Mouse (Mus musculus) kidney, adult 2 months (tissue): Measurements from ENCODE around the gene Krtap3-2. TPM values are rescaled to one million over a fixed set of nuclear protein-coding genes. Genes with fewer than 3 reads are reported as not detected.

Experiments used
- DNase-seq: peaks from one replicate; pipeline ENCODE4 v3.0.0; 2021
- H3K27ac ChIP-seq: fragments of 200-500 bp; 2 replicates; pipeline ENCODE4 v1.5.1; 2012; ENCODE audit warnings: low read depth, low read length, control low read depth, inconsistent platforms; ENCODE audit not compliant: insufficient read depth
- H3K27me3 ChIP-seq: fragments of 200-500 bp; replicated peaks from 2 replicates; pipeline ENCODE4 v1.6.1; 2012; ENCODE audit warnings: mild to moderate bottlenecking, moderate library complexity, low read length, inconsistent platforms; ENCODE audit not compliant: control insufficient read depth, insufficient read depth
- H3K36me3 ChIP-seq: fragments of 200-500 bp; 2 replicates; pipeline ENCODE4 v1.6.1; 2012; ENCODE audit warnings: mild to moderate bottlenecking, moderate library complexity, low read length, inconsistent platforms; ENCODE audit not compliant: control insufficient read depth, insufficient read depth
- H3K4me1 ChIP-seq: fragments of 200-500 bp; 2 replicates; pipeline ENCODE4 v1.6.1; 2011; ENCODE audit warnings: low read length; ENCODE audit not compliant: control insufficient read depth, insufficient read depth
- H3K4me3 ChIP-seq: fragments of 200-500 bp; 2 replicates; pipeline ENCODE4 v1.5.1; 2011; ENCODE audit warnings: mild to moderate bottlenecking, low read depth, low read length, control low read depth; ENCODE audit not compliant: insufficient read depth
- CTCF ChIP-seq: fragments of 200-500 bp; conservative IDR thresholded peaks from 2 replicates; pipeline ENCODE4 v1.5.1; 2011; ENCODE audit warnings: low read depth, mild to moderate bottlenecking, control low read depth, low read length, moderate library complexity, mixed read lengths; ENCODE audit not compliant: insufficient read depth, insufficient read length
- POLR2A ChIP-seq: fragments of 200-500 bp; IDR thresholded peaks from one replicate; pipeline ENCODE4 v1.6.1; 2011; ENCODE audit warnings: low read depth, low read length, control low read depth
- WGBS: fragments of 180-500 bp; shearing (Covaris S2); methylation state at CpG from one replicate; pipeline ENCODE4 v1.1.7; 2018; 5-methylcytosine and 5-hydroxymethylcytosine counted together
- polyA plus RNA-seq: library from polyadenylated mRNA; depleted of rRNA; stranded (reverse); fragments of >200 nt; gene quantifications from 2 replicates; pipeline ENCODE4 v1.2.3, GENCODE M21; 2012

Krtap3-2 gene
- polyA plus RNA-seq, 1 experiment = not detected

DNA sequence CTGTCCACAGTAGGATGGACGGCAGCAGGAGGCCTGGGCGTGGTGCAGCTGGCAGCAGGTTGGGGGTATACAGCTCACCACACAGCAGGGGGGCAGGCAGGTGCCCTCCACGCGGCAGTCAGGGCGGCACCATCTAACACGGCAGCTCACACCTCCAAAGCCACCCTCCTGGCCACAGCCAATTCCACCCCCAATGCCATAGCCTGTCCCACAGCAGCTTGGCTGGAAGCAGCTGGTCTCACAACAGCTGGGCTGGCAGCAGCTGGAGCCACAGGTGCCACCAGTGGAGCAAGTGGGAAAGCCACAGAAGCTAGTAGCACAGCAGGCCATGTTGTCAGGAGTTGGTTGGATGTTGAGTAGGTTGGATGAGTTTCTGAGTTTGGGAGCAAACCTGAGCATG, 24.0 kb upstream of the Krtap3-2 start, which contains the start of gene Krtap1-5:
TSS of gene Krtap1-5 (minus strand) at position 381 of the 400 bp plus-strand sequence.
- Histone ChIP-seq H3K4me3 (no peak within 1 kb of the TSS), H3K27ac (no peak within 1 kb of the TSS), H3K36me3 (no peaks in the 10 kb centered on the region), H3K4me1 (no peaks in the 10 kb centered on the region), H3K27me3 (no peaks in the 10 kb centered on the region)
- DNase-seq = no peak
- 84% methylated on average over 6 of the region's 6 CpGs for WGBS
- TF ChIP-seq POLR2A = no peak
- no peak for TF ChIP-seq CTCF

- H3K4me1 ChIP-seq = no peaks in the 10 kb centered on the region
- no peak overlapping the region for H3K4me3 ChIP-seq
- 2% methylated on average over 7 of the region's 7 CpGs for WGBS
- TF ChIP-seq POLR2A (no peak), CTCF (peak; percentile 77)
- H3K36me3 ChIP-seq = no peaks in the 10 kb centered on the region
- H3K27me3 ChIP-seq = no peaks in the 10 kb centered on the region; the same call in 1 of the 2 replicates
- peak; percentile 59 for DNase-seq
- no peak overlapping the region for H3K27ac ChIP-seq
Measured at GRCm38 (mm10) chr11:99574106-99574505, 17.5 kb upstream of the Krtap3-2 start.

DNA sequence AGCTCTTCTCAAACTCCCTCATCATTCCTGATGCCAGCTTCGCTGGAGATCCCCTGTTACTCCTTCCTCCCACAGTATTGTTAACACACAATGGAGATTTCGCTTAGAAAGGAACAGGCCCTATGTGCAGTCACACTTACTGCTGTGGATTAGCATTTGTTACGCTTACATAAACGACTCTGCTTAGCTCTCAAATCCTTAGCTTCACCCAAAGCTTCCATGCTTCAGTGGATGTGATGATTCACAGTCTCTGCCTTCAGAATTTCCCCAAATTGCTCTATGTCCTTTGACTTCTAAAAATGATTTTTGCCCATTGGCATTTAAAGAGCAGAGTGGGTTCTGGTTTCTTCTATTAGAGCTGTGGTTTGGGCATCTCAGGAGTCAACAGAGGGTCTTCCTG, 16.5 kb upstream of the Krtap3-2 start:
- Histone ChIP-seq H3K4me3 (no peak overlapping the region), H3K4me1 (no peaks in the 10 kb centered on the region), H3K36me3 (no peaks in the 10 kb centered on the region), H3K27ac (no peak overlapping the region), H3K27me3 (no peaks in the 10 kb centered on the region; the same call in 1 of the 2 replicates)
- DNase-seq = no peak
- WGBS = 44% methylated on average over 4 of the region's 4 CpGs
- no peak for TF ChIP-seq CTCF
- TF ChIP-seq POLR2A = no peak

DNA sequence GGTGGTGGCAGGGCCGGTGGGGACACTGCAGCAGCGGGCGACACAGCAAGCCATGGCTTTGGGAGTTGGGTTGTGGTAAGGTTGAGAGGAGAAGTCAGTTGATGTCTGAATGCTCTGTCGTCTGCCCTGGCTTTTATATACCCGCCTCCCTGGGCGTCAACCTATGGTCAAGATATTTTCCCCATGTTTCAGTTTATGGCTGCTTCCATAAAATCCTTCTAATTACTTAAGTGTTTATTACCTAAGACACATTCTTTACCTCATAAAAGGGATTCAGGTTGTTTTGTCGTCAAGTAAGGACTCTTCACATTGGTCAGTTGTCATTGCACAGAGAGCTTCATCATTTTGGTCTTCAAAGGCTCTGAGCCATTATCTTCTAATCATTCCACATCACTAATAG, 9.9 kb upstream of the Krtap3-2 start, which contains the start of gene Krtap3-1:
TSS of gene Krtap3-1 (minus strand) at position 101 of the 400 bp plus-strand sequence.
- Histone ChIP-seq H3K36me3 (no peaks in the 10 kb centered on the region), H3K27me3 (no peaks in the 10 kb centered on the region; the same call in 1 of the 2 replicates), H3K4me3 (no peak within 1 kb of the TSS), H3K27ac (no peak within 1 kb of the TSS), H3K4me1 (no peaks in the 10 kb centered on the region)
- WGBS = 75% methylated on average over 7 of the region's 7 CpGs
- TF ChIP-seq CTCF = no peak
- no peak for TF ChIP-seq POLR2A
- no peak for DNase-seq

DNA sequence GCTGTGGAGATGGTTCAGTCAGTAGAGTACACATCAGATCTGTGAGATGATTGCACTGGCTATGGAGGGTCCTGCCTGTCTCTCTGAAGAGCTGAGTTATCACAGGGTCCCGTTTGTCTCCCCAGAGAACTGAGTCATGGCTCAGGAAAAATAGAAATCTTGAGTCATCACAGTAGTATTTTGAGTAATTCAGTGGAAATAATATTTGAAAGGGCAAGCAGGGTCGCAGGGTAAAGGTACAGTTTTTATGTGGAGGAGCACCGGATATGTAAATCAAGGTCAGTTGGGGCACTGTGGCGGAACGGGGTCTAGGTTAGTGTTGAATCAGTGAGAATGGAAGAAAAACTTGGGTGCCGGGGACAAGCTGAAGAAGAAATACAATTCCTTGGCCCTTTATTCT, 5.9 kb upstream of the Krtap3-2 start:
- no peak for DNase-seq
- no peak overlapping the region for H3K27ac ChIP-seq
- H3K36me3 ChIP-seq = no peaks in the 10 kb centered on the region
- no peak overlapping the region for H3K4me3 ChIP-seq
- no peak for TF ChIP-seq POLR2A
- 63% methylated on average over 6 of the region's 6 CpGs for WGBS
- no peaks in the 10 kb centered on the region; the same call in 1 of the 2 replicates for H3K27me3 ChIP-seq
- H3K4me1 ChIP-seq = no peaks in the 10 kb centered on the region

GRCm38 (mm10) chr11:99559366-99559765, 2.7 kb upstream of the Krtap3-2 start, which contains the start of gene Gm11939:
Gene Gm11939, minus strand, starts transcription at chr11:99559466.
- WGBS = 91% methylated on average over 9 of the region's 9 CpGs
- Histone ChIP-seq H3K27ac (no peak within 1 kb of the TSS), H3K36me3 (no peaks in the 10 kb centered on the region), H3K4me1 (no peaks in the 10 kb centered on the region), H3K27me3 (no peaks in the 10 kb centered on the region; the same call in 1 of the 2 replicates), H3K4me3 (no peak within 1 kb of the TSS)
- no peak for TF ChIP-seq POLR2A
- TF ChIP-seq CTCF = no peak
- no peak for DNase-seq

DNA sequence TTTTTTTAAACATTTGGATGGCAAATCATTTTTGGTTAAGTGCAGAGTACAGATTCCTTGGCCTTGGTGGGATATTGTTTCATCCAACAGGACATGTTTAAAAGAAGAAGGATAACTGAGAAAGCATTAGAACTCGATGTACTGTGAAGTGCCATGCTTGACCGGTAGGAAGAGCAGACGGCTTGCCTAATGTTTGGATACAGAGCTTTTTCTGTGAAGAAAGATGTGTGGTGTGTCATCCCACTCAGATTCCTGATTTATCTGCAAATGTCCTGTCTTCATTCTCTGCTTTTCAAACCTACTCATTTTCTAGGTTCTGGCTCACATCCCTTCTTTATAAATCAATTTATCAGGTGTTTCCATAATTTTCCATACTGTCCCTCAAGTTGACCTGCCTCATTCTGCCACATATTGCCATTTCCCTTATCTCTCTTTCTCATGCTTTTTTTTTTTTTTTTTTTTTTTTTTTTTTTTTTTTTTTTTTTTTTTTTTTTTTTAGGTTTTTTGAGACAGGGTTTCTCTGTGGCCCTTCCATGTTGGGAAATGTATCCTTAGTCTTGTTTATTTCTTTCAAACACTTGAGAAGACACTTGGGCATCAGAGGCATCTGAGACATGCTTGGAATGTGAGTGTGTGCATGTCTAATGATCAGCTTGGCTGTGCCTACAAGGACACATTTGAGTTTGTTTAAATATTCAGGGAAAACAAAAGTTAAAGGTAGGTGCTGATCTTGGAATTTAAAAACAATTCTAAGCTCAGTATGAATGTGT, 1.5 kb upstream of the Krtap3-2 start:
- Histone ChIP-seq H3K4me1 (no peaks in the 10 kb centered on the region), H3K27me3 (no peaks in the 10 kb centered on the region), H3K4me3 (no peak overlapping the region), H3K36me3 (no peaks in the 10 kb centered on the region), H3K27ac (no peak overlapping the region)
- DNase-seq = no peak
- TF ChIP-seq CTCF (no peak), POLR2A (no peak)
- 40% methylated on average over 3 of the region's 3 CpGs for WGBS
